Mouse (Mus musculus) stomach, postnatal 0 days (tissue): ENCODE measurements at regions not wholly inside any gene's neighbourhood (a gene's known extent, or its start where the extent isn't known, plus 50 kb on each side); places are given as distances from the start of the nearest gene placed in this dataset.

ENCODE experiments used
- ATAC-seq: fragments of 200-750 bp; cut with Nextera tagmentation; 2 replicates; pipeline ENCODE4 v1.8.0; 2017; ENCODE audit not compliant: low FRiP score, low TSS enrichment
- DNase-seq: peaks from one replicate; pipeline ENCODE4 v3.0.0-alpha.2; 2016; ENCODE audit warnings: low spot score
- H3K27ac ChIP-seq: fragments of 300-500 bp; sonication (generic); replicated peaks from 2 replicates; pipeline ENCODE4 v1.5.1; 2014; ENCODE audit warnings: mild to moderate bottlenecking, control low read depth
- H3K27me3 ChIP-seq: fragments of 300-500 bp; sonication (generic); 2 replicates; pipeline ENCODE4 v1.6.1; 2014; ENCODE audit warnings: low read length; ENCODE audit not compliant: control insufficient read depth, insufficient read depth
- H3K36me3 ChIP-seq: fragments of 300-500 bp; sonication (generic); 2 replicates; pipeline ENCODE4 v1.6.1; 2014; ENCODE audit warnings: low read length, mixed read lengths; ENCODE audit not compliant: control insufficient read depth, insufficient read depth
- H3K4me1 ChIP-seq: fragments of 300-500 bp; sonication (generic); replicated peaks from 2 replicates; pipeline ENCODE4 v1.6.1; 2014; ENCODE audit warnings: antibody characterized with exemption; ENCODE audit not compliant: control insufficient read depth, insufficient read depth
- H3K4me2 ChIP-seq: fragments of 300-500 bp; sonication (generic); replicated peaks from 2 replicates; pipeline ENCODE4 v1.6.1; 2014; ENCODE audit warnings: low read depth, mild to moderate bottlenecking, control low read depth, moderate library complexity
- H3K4me3 ChIP-seq: fragments of 300-500 bp; sonication (generic); 2 replicates; pipeline ENCODE4 v1.5.1; 2014; ENCODE audit warnings: low read depth, low read length, control low read depth
- H3K9ac ChIP-seq: fragments of 300-500 bp; sonication (generic); 2 replicates; pipeline ENCODE4 v1.6.1; 2014; ENCODE audit warnings: mild to moderate bottlenecking, low read length, control low read depth, mixed read lengths
- H3K9me3 ChIP-seq: fragments of 300-500 bp; sonication (generic); 2 replicates; pipeline ENCODE4 v1.6.1; 2016; ENCODE audit warnings: low read length; ENCODE audit not compliant: control insufficient read depth
- CTCF ChIP-seq: IDR thresholded peaks from 2 replicates; pipeline ENCODE4 v1.5.1; 2016; ENCODE audit warnings: antibody characterized with exemption, low read depth, mild to moderate bottlenecking, moderate library complexity
- EP300 ChIP-seq: optimal IDR thresholded peaks from 2 replicates; pipeline ENCODE3; 2016; ENCODE audit warnings: antibody characterized with exemption
- WGBS: fragments of 180-500 bp; shearing (Covaris S2); extraction: QIAGEN DNeasy Blood & Tissue Kit; methylation state at CpG from one replicate; pipeline ENCODE4 v1.1.7; 2014; 5-methylcytosine and 5-hydroxymethylcytosine counted together

- H3K4me2 ChIP-seq: no peak overlapping the region
- H3K4me3 ChIP-seq: no peak overlapping the region
- no peaks in the 10 kb centered on the region for H3K27me3 ChIP-seq
- no peak for ATAC-seq
- no peak for TF ChIP-seq EP300
- no peaks in the 10 kb centered on the region for H3K4me1 ChIP-seq
- H3K27ac ChIP-seq: no peak overlapping the region
- no peak for DNase-seq
- H3K9me3 ChIP-seq: no peaks in the 10 kb centered on the region
- 70% methylated on average over 9 of the region's 9 CpGs for WGBS
- H3K9ac ChIP-seq: no peak overlapping the region
- no peaks in the 10 kb centered on the region for H3K36me3 ChIP-seq
Observed at GRCm38 (mm10) chr8:92219181-92219890, 138.1 kb upstream of the Irx5 start.

GRCm38 (mm10) chr8:92217521-92217920, 139.9 kb upstream of the Irx5 start:
- TF ChIP-seq EP300: no peak
- no peak for TF ChIP-seq CTCF
- H3K4me2 ChIP-seq: no peak overlapping the region
- H3K36me3 ChIP-seq: no peaks in the 10 kb centered on the region
- no peak overlapping the region for H3K27ac ChIP-seq
- ATAC-seq (no peak), DNase-seq (no peak)
- 69% methylated on average over 2 of the region's 2 CpGs for WGBS
- no peak overlapping the region for H3K4me3 ChIP-seq
- no peaks in the 10 kb centered on the region for H3K9me3 ChIP-seq
- H3K4me1 ChIP-seq: no peaks in the 10 kb centered on the region
- no peaks in the 10 kb centered on the region for H3K27me3 ChIP-seq
- no peak overlapping the region for H3K9ac ChIP-seq

GRCm38 (mm10) chr8:92216176-92216575, 141.2 kb upstream of the Irx5 start:
- DNase-seq: no peak

GRCm38 (mm10) chr8:92212786-92213535, 144.5 kb upstream of the Irx5 start:
- TF ChIP-seq EP300: no peak
- TF ChIP-seq CTCF: no peak
- ATAC-seq (no peak), DNase-seq (no peak)
- no peaks in the 10 kb centered on the region for H3K4me1 ChIP-seq
- no peak overlapping the region for H3K4me2 ChIP-seq
- 58% methylated on average over 14 of the region's 14 CpGs for whole genome bisulfite sequencing
- H3K9me3 ChIP-seq: no peaks in the 10 kb centered on the region
- no peaks in the 10 kb centered on the region for H3K27me3 ChIP-seq
- no peak overlapping the region for H3K27ac ChIP-seq
- no peaks in the 10 kb centered on the region for H3K36me3 ChIP-seq
- H3K4me3 ChIP-seq: no peak overlapping the region
- no peak overlapping the region for H3K9ac ChIP-seq

More at GRCm38 (mm10) chr8:92216176-92216575, 141.2 kb upstream of the Irx5 start:
- H3K4me2 ChIP-seq: no peak overlapping the region
- H3K27ac ChIP-seq: no peak overlapping the region
- no peak for ATAC-seq
- TF ChIP-seq CTCF (no peak), EP300 (no peak)
- H3K27me3 ChIP-seq: no peaks in the 10 kb centered on the region
- H3K4me3 ChIP-seq: no peak overlapping the region
- H3K36me3 ChIP-seq: no peaks in the 10 kb centered on the region
- no peak overlapping the region for H3K9ac ChIP-seq
- H3K9me3 ChIP-seq: no peaks in the 10 kb centered on the region
- 7% methylated on average over 4 of the region's 5 CpGs for WGBS
- no peaks in the 10 kb centered on the region for H3K4me1 ChIP-seq

- Histone ChIP-seq H3K9ac (no peak overlapping the region), H3K36me3 (no peaks in the 10 kb centered on the region), H3K4me1 (no peaks in the 10 kb centered on the region), H3K4me3 (no peak overlapping the region), H3K4me2 (no peak overlapping the region), H3K9me3 (no peaks in the 10 kb centered on the region), H3K27ac (no peak overlapping the region), H3K27me3 (no peaks in the 10 kb centered on the region)
- TF ChIP-seq EP300: no peak
- TF ChIP-seq CTCF: no peak
- no peak for DNase-seq
- WGBS: 48% methylated on average over 5 of the region's 5 CpGs
- no peak for ATAC-seq
Observed at GRCm38 (mm10) chr8:92209081-92209480, 148.3 kb upstream of the Irx5 start.

GRCm38 (mm10) chr8:92195635-92196034, 161.8 kb upstream of the Irx5 start:
- Histone ChIP-seq H3K9me3 (no peaks in the 10 kb centered on the region), H3K4me2 (no peak overlapping the region), H3K36me3 (no peaks in the 10 kb centered on the region), H3K4me3 (no peak overlapping the region), H3K9ac (no peak overlapping the region), H3K27ac (no peak overlapping the region), H3K27me3 (no peaks in the 10 kb centered on the region), H3K4me1 (no peaks in the 10 kb centered on the region)
- no peak for ATAC-seq
- WGBS: 92% methylated on average over 8 of the region's 8 CpGs
- no peak for DNase-seq
- TF ChIP-seq CTCF (no peak), EP300 (no peak)
